In the genomic region with DNA sequence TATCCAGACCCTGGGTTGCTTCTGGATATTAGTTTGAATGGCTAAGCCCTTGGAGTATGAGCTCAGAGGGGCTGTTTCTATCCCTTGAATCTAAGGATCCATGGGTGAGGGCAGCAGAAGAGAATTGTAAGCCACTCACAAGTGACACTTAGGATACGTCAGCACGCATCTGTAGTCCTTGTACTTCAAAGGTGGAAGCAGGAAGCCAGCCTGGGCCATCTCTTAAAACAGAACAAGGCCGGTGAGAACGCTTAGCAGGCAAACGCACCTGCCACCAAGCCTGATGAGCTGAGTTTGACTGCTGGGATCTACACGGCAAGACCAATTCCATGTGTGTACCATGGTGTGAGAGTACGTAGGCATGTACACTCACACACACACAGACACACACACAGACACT, we compare ENCODE assay signal across 19 mouse cellular contexts. TPM values are rescaled to one million over a fixed set of nuclear protein-coding genes. Genes with fewer than 3 reads are reported as not detected.
DNase-seq lines count a peak whose midpoint lies in the region; ATAC-seq and TF ChIP-seq lines count a peak whose summit lies in the region.
"Had no signal": no experiment of that assay in that cellular context is flagged by ENCODE, and none has a peak within 500 bp of the region (broad histone marks: within the 10 kb centered on the region; RNA-seq: fewer than 3 reads in every experiment).

No protein-coding gene starts in this region.

- DNase-seq in heart, adult 11 months: peak; percentile 64
- DNase-seq in heart, adult 9 months (ENCODE audit: low spot score in 2 of 2): no peak
- no peak for DNase-seq in heart, postnatal 0 days (ENCODE audit: low spot score)
- DNase-seq in thymus, postnatal 25 days: peak; percentile 31
- DNase-seq in MN1 (ENCODE audit: low spot score): no peak
- DNase-seq: gastrocnemius, postnatal 36 days; right cerebral cortex, postnatal 25 days had no signal

- H3K9me3 ChIP-seq in heart, embryonic 16.5 days (replicated peaks; ENCODE audit: control insufficient read depth, low read length): no peaks in the 10 kb centered on the region
- H3K9me3 ChIP-seq in heart, embryonic 11.5 days (replicated peaks; ENCODE audit: control insufficient read depth, low read length): no peaks in the 10 kb centered on the region
- H3K9me3 ChIP-seq in heart, postnatal 0 days (replicated peaks; ENCODE audit: control insufficient read depth, low read length): no peaks in the 10 kb centered on the region
- H3K9me3 ChIP-seq: embryonic facial prominence, embryonic 12.5 days; forebrain, embryonic 13.5 days; hindbrain, embryonic 12.5 days; liver, embryonic 15.5 days; midbrain, embryonic 13.5 days; stomach, embryonic 15.5 days had no signal

- no peak overlapping the region for H3K4me3 ChIP-seq in heart, embryonic 16.5 days (ENCODE audit: low read length)
- no peak overlapping the region for H3K4me3 ChIP-seq in heart, embryonic 11.5 days (ENCODE audit: low read depth, low read length)
- H3K4me3 ChIP-seq in heart, postnatal 0 days (ENCODE audit: low read depth, low read length): no peak overlapping the region
- H3K4me3 ChIP-seq: embryonic facial prominence, embryonic 12.5 days; erythroblast, embryonic 14.5 days; forebrain, embryonic 13.5 days; hindbrain, embryonic 12.5 days; liver, embryonic 15.5 days; midbrain, embryonic 13.5 days; stomach, embryonic 15.5 days had no signal

- H3K4me1 ChIP-seq in heart, embryonic 16.5 days (ENCODE audit: control insufficient read depth, insufficient read depth, low read length): peaks cover 23% of the 10 kb centered on the region
- H3K4me1 ChIP-seq in heart, embryonic 11.5 days (ENCODE audit: control insufficient read depth, insufficient read depth, low read length): peaks cover 8% of the 10 kb centered on the region
- peaks cover 20% of the 10 kb centered on the region for H3K4me1 ChIP-seq in heart, postnatal 0 days (ENCODE audit: control insufficient read depth, insufficient read depth)
- H3K4me1 ChIP-seq: liver, embryonic 15.5 days had no signal

- no peaks in the 10 kb centered on the region for H3K27me3 ChIP-seq in heart, embryonic 16.5 days (ENCODE audit: control insufficient read depth, insufficient read depth, low read length)
- no peaks in the 10 kb centered on the region for H3K27me3 ChIP-seq in heart, embryonic 11.5 days (ENCODE audit: control insufficient read depth, insufficient read depth, low read length)
- no peaks in the 10 kb centered on the region for H3K27me3 ChIP-seq in heart, postnatal 0 days (ENCODE audit: control insufficient read depth, insufficient read depth, low read length)
- H3K27me3 ChIP-seq: embryonic facial prominence, embryonic 12.5 days; forebrain, embryonic 13.5 days; hindbrain, embryonic 12.5 days; liver, embryonic 15.5 days; midbrain, embryonic 13.5 days; stomach, embryonic 15.5 days had no signal

- no peaks in the 10 kb centered on the region for H3K36me3 ChIP-seq in heart, embryonic 16.5 days (ENCODE audit: control insufficient read depth, insufficient read depth)
- no peaks in the 10 kb centered on the region for H3K36me3 ChIP-seq in heart, embryonic 11.5 days (ENCODE audit: control insufficient read depth, insufficient read depth, low read length)
- H3K36me3 ChIP-seq in heart, postnatal 0 days (replicated peaks; ENCODE audit: control insufficient read depth, insufficient read depth, low read length): no peaks in the 10 kb centered on the region
- H3K36me3 ChIP-seq: liver, embryonic 15.5 days; stomach, embryonic 15.5 days had no signal

- no peak for TF ChIP-seq CTCF in heart, postnatal 0 days (IDR thresholded peaks at IDR 0.05; ENCODE audit: low read depth)

- no peak overlapping the region for H3K9ac ChIP-seq in heart, embryonic 16.5 days (ENCODE audit: low read length)
- H3K9ac ChIP-seq in heart, embryonic 11.5 days (ENCODE audit: low read depth, low read length): no peak overlapping the region
- no peak overlapping the region for H3K9ac ChIP-seq in heart, postnatal 0 days (replicated peaks; ENCODE audit: low read depth, low read length)
- H3K9ac ChIP-seq: embryonic facial prominence, embryonic 12.5 days; forebrain, embryonic 13.5 days; hindbrain, embryonic 12.5 days; liver, embryonic 15.5 days; midbrain, embryonic 13.5 days; stomach, embryonic 15.5 days had no signal

- peak overlapping the region; percentile 88 for H3K27ac ChIP-seq in heart, embryonic 16.5 days (ENCODE audit: low read length)
- H3K27ac ChIP-seq in heart, embryonic 11.5 days (ENCODE audit: low read depth, low read length): no peak overlapping the region
- H3K27ac ChIP-seq in heart, postnatal 0 days (ENCODE audit: low read depth): peak overlapping the region; percentile 96
- H3K27ac ChIP-seq: embryonic facial prominence, embryonic 12.5 days; forebrain, embryonic 13.5 days; hindbrain, embryonic 12.5 days; kidney, postnatal 0 days; liver, embryonic 15.5 days; midbrain, embryonic 13.5 days; stomach, embryonic 15.5 days had no signal

- no peak for TF ChIP-seq EP300 in heart, postnatal 0 days (IDR thresholded peaks at IDR 0.05; ENCODE audit: low read depth)

- WGBS in heart, embryonic 16.5 days: 76% methylated on average over 7 of the region's 7 CpGs
- WGBS in heart, embryonic 11.5 days (ENCODE audit: insufficient replicate concordance): 76% methylated on average over 7 of the region's 7 CpGs
- WGBS in heart, postnatal 0 days: 72% methylated on average over 7 of the region's 7 CpGs

- no peak overlapping the region for H3K4me2 ChIP-seq in heart, embryonic 16.5 days (ENCODE audit: low read depth, low read length)
- H3K4me2 ChIP-seq in heart, embryonic 11.5 days: no peak overlapping the region
- H3K4me2 ChIP-seq in heart, postnatal 0 days (ENCODE audit: low read depth, low read length): no peak overlapping the region
- H3K4me2 ChIP-seq: embryonic facial prominence, embryonic 12.5 days; forebrain, embryonic 13.5 days; hindbrain, embryonic 12.5 days; liver, embryonic 15.5 days; midbrain, embryonic 13.5 days; stomach, embryonic 15.5 days had no signal

- no peak for ATAC-seq in heart, embryonic 16.5 days (replicated peaks; ENCODE audit: extremely low read depth, insufficient read depth, low FRiP score)
- no peak for ATAC-seq in heart, embryonic 11.5 days (replicated peaks; ENCODE audit: insufficient number of reproducible peaks, low FRiP score, low TSS enrichment)
- ATAC-seq in heart, postnatal 0 days (ENCODE audit: insufficient read depth, low read depth): no peak
- ATAC-seq in monocyte, adult 5-6 weeks (replicated peaks; ENCODE audit: insufficient number of reproducible peaks, low FRiP score, low TSS enrichment, poor library complexity, severe bottlenecking): no peak
- ATAC-seq: forebrain, embryonic 13.5 days; midbrain, embryonic 13.5 days had no signal

RNA-seq across cellular contexts. Expression of a gene that starts 3.6 kb away (rescaled TPM):
- 0.71 and 0.95 TPM in 2 replicates for polyA plus RNA-seq in heart, embryonic 16.5 days (2015; fragmentation: Nextera tagmentation; extraction: Ambion mirVana)
- 0.39 and 0.44 TPM in 2 replicates for polyA plus RNA-seq in heart, embryonic 11.5 days (2014; fragmentation: Nextera tagmentation; extraction: Ambion mirVana)
- 0.89 TPM in 1 of 2 replicates, not detected in the other for total RNA-seq in heart, postnatal 0 days (2014; rRNA removed; ENCODE audit: low replicate concordance)
- polyA plus RNA-seq in heart, postnatal 0 days (2015; fragmentation: Nextera tagmentation; extraction: Ambion mirVana): 0.70 and 0.86 TPM in 2 replicates
- not detected in 3 replicates for total RNA-seq in monocyte, adult 5-6 weeks (2017)
- total RNA-seq: neutrophil, adult 5-6 weeks had no signal
- polyA plus RNA-seq: erythroblast, embryonic 14.5 days; forebrain, embryonic 13.5 days had no signal

RNA-seq across cellular contexts. Expression of a gene that starts 19.6 kb away (rescaled TPM):
- polyA plus RNA-seq in heart, embryonic 16.5 days (2015; fragmentation: Nextera tagmentation; extraction: Ambion mirVana): 58.5 and 60.4 TPM in 2 replicates
- 62.6 and 66.3 TPM in 2 replicates for polyA plus RNA-seq in heart, embryonic 11.5 days (2014; fragmentation: Nextera tagmentation; extraction: Ambion mirVana)
- 24.2 and 27.7 TPM in 2 replicates for total RNA-seq in heart, postnatal 0 days (2014; rRNA removed; ENCODE audit: low replicate concordance)
- 31.7 and 36.2 TPM in 2 replicates for polyA plus RNA-seq in heart, postnatal 0 days (2015; fragmentation: Nextera tagmentation; extraction: Ambion mirVana)
- 4.3 to 12.5 TPM (median 5.0 TPM) in 3 replicates for total RNA-seq in monocyte, adult 5-6 weeks (2017)

Comparison
In these comparisons a context has a peak if more than half of its experiments do, and no peak if none do; other contexts are left out.
1. DNase-seq: peak in heart, adult 11 months (single experiment) and thymus, postnatal 25 days (single experiment); none in heart, adult 9 months (0 of 2), heart, postnatal 0 days (single experiment) and MN1 (single experiment).